Mouse (Mus musculus) liver, embryonic 16.5 days (tissue): ENCODE measurements at regions not wholly inside any gene's neighbourhood (a gene's known extent, or its start where the extent isn't known, plus 50 kb on each side); places are given as distances from the start of the nearest gene placed in this dataset.
"Not testable (repeated sequence)": the region's sequence is repeated elsewhere in the genome, so short reads cannot be mapped to it uniquely, and the experiment has no call there.

ENCODE experiments used
- ATAC-seq: fragments of 200-750 bp; cut with Nextera tagmentation; 2 replicates; pipeline ENCODE4 v1.8.0; 2017; ENCODE audit warnings: low read depth, mild to moderate bottlenecking, moderate number of reproducible peaks, moderate library complexity
- H3K27ac ChIP-seq: fragments of 300-500 bp; sonication (generic); 2 replicates; pipeline ENCODE4 v1.5.1; 2014; ENCODE audit warnings: mild to moderate bottlenecking, low read length
- H3K27me3 ChIP-seq: fragments of 300-500 bp; sonication (generic); 2 replicates; pipeline ENCODE4 v1.6.1; 2014; ENCODE audit warnings: low read depth, low read length, mixed read lengths; ENCODE audit not compliant: control insufficient read depth, insufficient read depth
- H3K36me3 ChIP-seq: fragments of 300-500 bp; sonication (generic); 2 replicates; pipeline ENCODE4 v1.6.1; 2014; ENCODE audit warnings: mild to moderate bottlenecking; ENCODE audit not compliant: control insufficient read depth, insufficient read depth
- H3K4me1 ChIP-seq: fragments of 300-500 bp; sonication (generic); 2 replicates; pipeline ENCODE4 v1.6.1; 2014; ENCODE audit warnings: low read depth, low read length, mixed read lengths; ENCODE audit not compliant: control insufficient read depth
- H3K4me2 ChIP-seq: fragments of 300-500 bp; sonication (generic); 2 replicates; pipeline ENCODE4 v1.6.1; 2014; ENCODE audit warnings: low read depth, low read length, mixed read lengths
- H3K4me3 ChIP-seq: fragments of 300-500 bp; sonication (generic); 2 replicates; pipeline ENCODE4 v1.5.1; 2014; ENCODE audit warnings: low read depth, mild to moderate bottlenecking, low read length
- H3K9ac ChIP-seq: fragments of 300-500 bp; sonication (generic); 2 replicates; pipeline ENCODE4 v1.6.1; 2014; ENCODE audit warnings: low read depth, low read length
- H3K9me3 ChIP-seq: fragments of 300-500 bp; sonication (generic); replicated peaks from 2 replicates; pipeline ENCODE4 v1.6.1; 2016; ENCODE audit warnings: low read length; ENCODE audit not compliant: control insufficient read depth
- WGBS: fragments of 180-500 bp; shearing (Covaris S2); extraction: QIAGEN DNeasy Blood & Tissue Kit; methylation state at CpG from one replicate; pipeline ENCODE4 v1.1.7; 2014; ENCODE audit not compliant: insufficient replicate concordance; 5-methylcytosine and 5-hydroxymethylcytosine counted together

- WGBS: 61% methylated on average over 10 of the region's 10 CpGs
- Histone ChIP-seq H3K9me3 (no peaks in the 10 kb centered on the region), H3K4me3 (no peak overlapping the region)
These were observed 240.2 kb downstream of the Tbl1xr1 start for GRCm38 (mm10) chr3:22316466-22317185.

GRCm38 (mm10) chr3:22320425-22320824 is 244.0 kb downstream of the Tbl1xr1 start:
- not testable (repeated sequence) for H3K4me2 ChIP-seq, H3K4me3 ChIP-seq, H3K27me3 ChIP-seq, H3K27ac ChIP-seq, H3K4me1 ChIP-seq, H3K36me3 ChIP-seq, H3K9me3 ChIP-seq, H3K9ac ChIP-seq
- peak; percentile 86 for ATAC-seq
- 67% methylated on average over 1 of the region's 1 CpGs for WGBS

More at GRCm38 (mm10) chr3:22316466-22317185, 240.2 kb downstream of the Tbl1xr1 start:
- H3K27me3 ChIP-seq: no peaks in the 10 kb centered on the region
- no peaks in the 10 kb centered on the region for H3K36me3 ChIP-seq
- no peak overlapping the region for H3K27ac ChIP-seq
- H3K4me2 ChIP-seq: no peak overlapping the region
- H3K9ac ChIP-seq: no peak overlapping the region
- no peak for ATAC-seq
- H3K4me1 ChIP-seq: no peaks in the 10 kb centered on the region

- Histone ChIP-seq H3K4me3 (no peak overlapping the region), H3K36me3 (no peaks in the 10 kb centered on the region), H3K9ac (no peak overlapping the region), H3K4me1 (no peaks in the 10 kb centered on the region), H3K27ac (no peak overlapping the region), H3K27me3 (no peaks in the 10 kb centered on the region), H3K9me3 (no peaks in the 10 kb centered on the region), H3K4me2 (no peak overlapping the region)
- no peak for ATAC-seq
- WGBS: 39% methylated on average over 1 of the region's 1 CpGs
These were observed 254.8 kb downstream of the Tbl1xr1 start for GRCm38 (mm10) chr3:22331240-22331639.
